In genomic region chr2:101814272-101814625, GRCm38 (mm10) we compare ENCODE assay signal across 27 mouse cellular contexts.
DNase-seq lines count a peak whose midpoint lies in the region; ATAC-seq lines count a peak whose summit lies in the region.
"Had no signal": no experiment of that assay in that cellular context is flagged by ENCODE, and none has a peak within 500 bp of the region (broad histone marks: within the 10 kb centered on the region; RNA-seq: fewer than 3 reads in every experiment).

No protein-coding gene starts in this region.

- no peak overlapping the region for H3K9ac ChIP-seq in kidney, embryonic 15.5 days
- H3K9ac ChIP-seq in kidney, embryonic 14.5 days (ENCODE audit: low read depth, low read length): no peak overlapping the region
- H3K9ac ChIP-seq in intestine, embryonic 15.5 days: no peak overlapping the region
- H3K9ac ChIP-seq: forebrain, postnatal 0 days; heart, embryonic 12.5 days; hindbrain, embryonic 13.5 days; liver, embryonic 15.5 days; midbrain, embryonic 12.5 days; neural tube, embryonic 12.5 days had no signal

- H3K4me1 ChIP-seq in kidney, embryonic 15.5 days: peaks cover 79% of the 10 kb centered on the region
- H3K4me1 ChIP-seq in kidney, embryonic 14.5 days (ENCODE audit: control insufficient read depth, insufficient read depth, low read length): peaks cover 26% of the 10 kb centered on the region; the same call in 1 of the 2 replicates
- peaks cover 7% of the 10 kb centered on the region; the same call in 1 of the 2 replicates for H3K4me1 ChIP-seq in intestine, embryonic 15.5 days (replicated peaks)
- H3K4me1 ChIP-seq: hindbrain, embryonic 13.5 days; midbrain, embryonic 12.5 days; neural tube, embryonic 12.5 days had no signal

- no peaks in the 10 kb centered on the region for H3K9me3 ChIP-seq in kidney, embryonic 15.5 days (replicated peaks)
- H3K9me3 ChIP-seq in kidney, embryonic 14.5 days (ENCODE audit: control insufficient read depth, low read length): no peaks in the 10 kb centered on the region
- no peaks in the 10 kb centered on the region for H3K9me3 ChIP-seq in intestine, embryonic 15.5 days
- H3K9me3 ChIP-seq: heart, embryonic 12.5 days; hindbrain, embryonic 13.5 days; liver, embryonic 15.5 days; midbrain, embryonic 12.5 days; neural tube, embryonic 12.5 days had no signal

- H3K4me3 ChIP-seq in kidney, embryonic 15.5 days (replicated peaks): no peak overlapping the region
- no peak overlapping the region for H3K4me3 ChIP-seq in kidney, embryonic 14.5 days (ENCODE audit: low read length)
- no peak overlapping the region for H3K4me3 ChIP-seq in intestine, embryonic 15.5 days (replicated peaks)
- H3K4me3 ChIP-seq: erythroblast, embryonic 14.5 days; heart, embryonic 12.5 days; hindbrain, embryonic 13.5 days; liver, embryonic 15.5 days; midbrain, embryonic 12.5 days; myocyte; neural tube, embryonic 12.5 days had no signal

- ATAC-seq in kidney, embryonic 15.5 days (replicated peaks; ENCODE audit: low FRiP score): no peak
- no peak for ATAC-seq in kidney, embryonic 14.5 days (ENCODE audit: low FRiP score, low TSS enrichment)
- peak; percentile 57 for ATAC-seq in intestine, embryonic 15.5 days
- ATAC-seq: forebrain, postnatal 0 days had no signal

- H3K36me3 ChIP-seq in kidney, embryonic 15.5 days: no peaks in the 10 kb centered on the region
- no peaks in the 10 kb centered on the region for H3K36me3 ChIP-seq in kidney, embryonic 14.5 days (ENCODE audit: control insufficient read depth, insufficient read depth, low read length)
- H3K36me3 ChIP-seq in intestine, embryonic 15.5 days: no peaks in the 10 kb centered on the region
- H3K36me3 ChIP-seq: heart, embryonic 12.5 days; hindbrain, embryonic 13.5 days; liver, embryonic 15.5 days; midbrain, embryonic 12.5 days; neural tube, embryonic 12.5 days had no signal

- no peaks in the 10 kb centered on the region for H3K27me3 ChIP-seq in kidney, embryonic 15.5 days
- no peaks in the 10 kb centered on the region for H3K27me3 ChIP-seq in kidney, embryonic 14.5 days (ENCODE audit: control insufficient read depth, insufficient read depth, low read length)
- no peaks in the 10 kb centered on the region for H3K27me3 ChIP-seq in intestine, embryonic 15.5 days (replicated peaks)
- H3K27me3 ChIP-seq: heart, embryonic 12.5 days; hindbrain, embryonic 13.5 days; liver, embryonic 15.5 days; midbrain, embryonic 12.5 days; neural tube, embryonic 12.5 days had no signal

- peak; percentile 67 for DNase-seq in lung, postnatal 25 days (ENCODE audit: low spot score)
- no peak for DNase-seq in lung, postnatal 4 days
- DNase-seq in adrenal gland, postnatal 36 days: no peak
- no peak for DNase-seq in layer of hippocampus, postnatal 36 days
- DNase-seq: adrenal gland, adult 8-10 months; cerebellum, adult 11 months; cerebellum, adult 9-10 months; embryo, embryonic 11 days; forebrain, postnatal 0 days; gastrocnemius, postnatal 25 days; heart, postnatal 4 days; layer of hippocampus, adult 9-11 months; liver; right cerebral cortex, adult 18-20 months; thymus, adult 18-20 months; thymus, postnatal 25 days had no signal

- H3K4me2 ChIP-seq in kidney, embryonic 15.5 days: peak overlapping the region; percentile 18; the same call in 1 of the 2 replicates
- H3K4me2 ChIP-seq in kidney, embryonic 14.5 days (replicated peaks; ENCODE audit: low read depth, low read length): no peak overlapping the region
- no peak overlapping the region for H3K4me2 ChIP-seq in intestine, embryonic 15.5 days (replicated peaks)
- H3K4me2 ChIP-seq: heart, embryonic 12.5 days; hindbrain, embryonic 13.5 days; liver, embryonic 15.5 days; midbrain, embryonic 12.5 days; neural tube, embryonic 12.5 days had no signal

- H3K27ac ChIP-seq in kidney, embryonic 15.5 days: peak overlapping the region; percentile 81
- H3K27ac ChIP-seq in kidney, embryonic 14.5 days (ENCODE audit: low read depth, low read length): no peak overlapping the region; the same call in 1 of the 2 replicates
- H3K27ac ChIP-seq in intestine, embryonic 15.5 days: peak overlapping the region; percentile 41
- H3K27ac ChIP-seq: hindbrain, embryonic 13.5 days; liver, embryonic 15.5 days; midbrain, embryonic 12.5 days; neural tube, embryonic 12.5 days; stomach, postnatal 0 days had no signal

- 65% methylated on average over 5 of the region's 5 CpGs for WGBS in kidney, embryonic 15.5 days
- WGBS in kidney, embryonic 14.5 days: 57% methylated on average over 5 of the region's 5 CpGs
- WGBS in intestine, embryonic 15.5 days: 56% methylated on average over 5 of the region's 5 CpGs
